Mouse (Mus musculus): ENCODE results near the gene Mcm6. TPM values are rescaled to one million over a fixed set of nuclear protein-coding genes. Genes with fewer than 3 reads are reported as not detected.

Mcm6 gene
- polyA plus RNA-seq, 1 experiment from 2014 or later, result 261 TPM

Other genes with a start within 250 kb of the Mcm6 start
- 56.5 and 66.8 TPM in 2 replicates for gene Ubxn4, start 115.7 kb downstream of the Mcm6 start, polyA plus RNA-seq (2015; fragmentation: Nextera tagmentation; extraction: Ambion mirVana)
- gene Lct, start 31.3 kb downstream of the Mcm6 start, polyA plus RNA-seq (2015; fragmentation: Nextera tagmentation; extraction: Ambion mirVana), result 0.10 and 0.11 TPM in 2 replicates
- gene Dars, start 57.7 kb upstream of the Mcm6 start, polyA plus RNA-seq (2015; fragmentation: Nextera tagmentation; extraction: Ambion mirVana), result 155 and 162 TPM in 2 replicates
- 8.7 and 9.0 TPM in 2 replicates for gene Cxcr4, start 232.6 kb upstream of the Mcm6 start, polyA plus RNA-seq (2015; fragmentation: Nextera tagmentation; extraction: Ambion mirVana)